Mouse (Mus musculus): Measurements from ENCODE around the gene Gm44596. TPM values are rescaled to one million over a fixed set of nuclear protein-coding genes. Genes with fewer than 3 reads are reported as not detected.

The Gm44596 gene
- polyA plus RNA-seq, 1 experiment, result not detected

GRCm38 (mm10) chr6:128355726-128356416 lies 19.4 kb upstream of the Gm44596 start, which contains the start of gene Tulp3:
Gene Tulp3, minus strand, starts transcription at chr6:128355851.
- no peaks in the 10 kb centered on the region for H3K9me3 ChIP-seq
- H3K4me3 ChIP-seq (replicated peaks), result peak within 1 kb of the TSS; percentile 96
- TF ChIP-seq GATA1 (IDR thresholded peaks at IDR 0.05; ENCODE audit: borderline replicate concordance, low read length), result no peak
- TF ChIP-seq FLI1 (IDR thresholded peaks at IDR 0.05; ENCODE audit: low read length), result no peak
- H3K4me1 ChIP-seq, result peaks cover 39% of the 10 kb centered on the region
- H3K27me3 ChIP-seq (replicated peaks), result no peaks in the 10 kb centered on the region
- peaks cover 34% of the 10 kb centered on the region for H3K36me3 ChIP-seq (replicated peaks; ENCODE audit: low read length)

GRCm38 (mm10) chr6:128358999-128359398 lies 16.3 kb upstream of the Gm44596 start:
- Histone ChIP-seq H3K4me3 (replicated peaks) (no peak overlapping the region), H3K27me3 (replicated peaks) (no peaks in the 10 kb centered on the region), H3K9me3 (no peaks in the 10 kb centered on the region), H3K36me3 (replicated peaks; ENCODE audit: low read length) (peaks cover 32% of the 10 kb centered on the region), H3K4me1 (peaks cover 48% of the 10 kb centered on the region)
- no peak for TF ChIP-seq GATA1 (IDR thresholded peaks at IDR 0.05; ENCODE audit: borderline replicate concordance, low read length)
- TF ChIP-seq FLI1 (IDR thresholded peaks at IDR 0.05; ENCODE audit: low read length), result no peak

GRCm38 (mm10) chr6:128361901-128362300 lies 13.4 kb upstream of the Gm44596 start:
- no peaks in the 10 kb centered on the region for H3K9me3 ChIP-seq
- H3K36me3 ChIP-seq (replicated peaks; ENCODE audit: low read length), result peaks cover 46% of the 10 kb centered on the region
- peaks cover 41% of the 10 kb centered on the region for H3K4me1 ChIP-seq
- no peaks in the 10 kb centered on the region for H3K27me3 ChIP-seq (replicated peaks)
- no peak for TF ChIP-seq FLI1 (IDR thresholded peaks at IDR 0.05; ENCODE audit: low read length)
- peak overlapping the region; percentile 99 for H3K4me3 ChIP-seq (replicated peaks)

GRCm38 (mm10) chr6:128362381-128363006 lies 12.8 kb upstream of the Gm44596 start, which contains the start of the genes Rhno1 and Foxm1:
Gene Rhno1, minus strand, starts transcription at chr6:128362911.
Gene Foxm1, plus strand, starts transcription at chr6:128362967.
- Histone ChIP-seq H3K4me1 (peaks cover 41% of the 10 kb centered on the region), H3K9me3 (no peaks in the 10 kb centered on the region), H3K36me3 (replicated peaks; ENCODE audit: low read length) (peaks cover 46% of the 10 kb centered on the region), H3K27me3 (replicated peaks) (no peaks in the 10 kb centered on the region), H3K4me3 (replicated peaks) (peak within 1 kb of the TSS; percentile 99)
- no peak for TF ChIP-seq GATA1 (IDR thresholded peaks at IDR 0.05; ENCODE audit: borderline replicate concordance, low read length)
- peak; percentile 40; the same call in 1 of the 2 replicates for TF ChIP-seq FLI1 (IDR thresholded peaks at IDR 0.05; ENCODE audit: low read length)

- H3K4me1 ChIP-seq, result peaks cover 41% of the 10 kb centered on the region
- TF ChIP-seq GATA1 (IDR thresholded peaks at IDR 0.05; ENCODE audit: borderline replicate concordance, low read length) (no peak), FLI1 (IDR thresholded peaks at IDR 0.05; ENCODE audit: low read length) (no peak)
- peaks cover 45% of the 10 kb centered on the region for H3K36me3 ChIP-seq (replicated peaks; ENCODE audit: low read length)
Observed at GRCm38 (mm10) chr6:128363007-128363825, 12.1 kb upstream of the Gm44596 start.

GRCm38 (mm10) chr6:128364721-128365120 lies 10.6 kb upstream of the Gm44596 start:
- Histone ChIP-seq H3K9me3 (no peaks in the 10 kb centered on the region), H3K4me1 (peaks cover 43% of the 10 kb centered on the region), H3K27me3 (replicated peaks) (no peaks in the 10 kb centered on the region), H3K36me3 (replicated peaks; ENCODE audit: low read length) (peaks cover 49% of the 10 kb centered on the region), H3K4me3 (replicated peaks) (peak overlapping the region; percentile 42)
- no peak for TF ChIP-seq FLI1 (IDR thresholded peaks at IDR 0.05; ENCODE audit: low read length)
- no peak for TF ChIP-seq GATA1 (IDR thresholded peaks at IDR 0.05; ENCODE audit: borderline replicate concordance, low read length)

More at GRCm38 (mm10) chr6:128363007-128363825, 12.1 kb upstream of the Gm44596 start:
- Histone ChIP-seq H3K27me3 (replicated peaks) (no peaks in the 10 kb centered on the region), H3K4me3 (replicated peaks) (peak overlapping the region; percentile 99), H3K9me3 (no peaks in the 10 kb centered on the region)

GRCm38 (mm10) chr6:128366466-128366865 lies 8.8 kb upstream of the Gm44596 start:
- Histone ChIP-seq H3K27me3 (replicated peaks) (no peaks in the 10 kb centered on the region), H3K9me3 (no peaks in the 10 kb centered on the region), H3K36me3 (replicated peaks; ENCODE audit: low read length) (peaks cover 62% of the 10 kb centered on the region), H3K4me1 (peaks cover 32% of the 10 kb centered on the region), H3K4me3 (replicated peaks) (no peak overlapping the region)
- TF ChIP-seq FLI1 (IDR thresholded peaks at IDR 0.05; ENCODE audit: low read length) (no peak), GATA1 (IDR thresholded peaks at IDR 0.05; ENCODE audit: borderline replicate concordance, low read length) (no peak)

- H3K36me3 ChIP-seq (replicated peaks; ENCODE audit: low read length), result peaks cover 97% of the 10 kb centered on the region
Observed at GRCm38 (mm10) chr6:128370040-128370439, 5.3 kb upstream of the Gm44596 start.

GRCm38 (mm10) chr6:128376371-128377085 lies 1.2 kb downstream of the Gm44596 start:
- H3K9me3 ChIP-seq, result no peaks in the 10 kb centered on the region
- H3K27me3 ChIP-seq (replicated peaks), result peaks cover 7% of the 10 kb centered on the region
- no peak overlapping the region for H3K4me3 ChIP-seq (replicated peaks)
- H3K36me3 ChIP-seq (replicated peaks; ENCODE audit: low read length), result peaks cover 46% of the 10 kb centered on the region
- H3K4me1 ChIP-seq, result peaks cover 19% of the 10 kb centered on the region
- no peak for TF ChIP-seq GATA1 (IDR thresholded peaks at IDR 0.05; ENCODE audit: borderline replicate concordance, low read length)
- TF ChIP-seq FLI1 (IDR thresholded peaks at IDR 0.05; ENCODE audit: low read length), result no peak

More at GRCm38 (mm10) chr6:128370040-128370439, 5.3 kb upstream of the Gm44596 start:
- Histone ChIP-seq H3K4me1 (peaks cover 17% of the 10 kb centered on the region), H3K4me3 (replicated peaks) (no peak overlapping the region), H3K27me3 (replicated peaks) (no peaks in the 10 kb centered on the region), H3K9me3 (no peaks in the 10 kb centered on the region)
- TF ChIP-seq GATA1 (IDR thresholded peaks at IDR 0.05; ENCODE audit: borderline replicate concordance, low read length), result no peak
- TF ChIP-seq FLI1 (IDR thresholded peaks at IDR 0.05; ENCODE audit: low read length), result no peak

Data from megakaryocyte, embryonic 14.5 days (primary cell).